Mouse (Mus musculus) liver, embryonic 11.5 days (tissue): Measurements from ENCODE around the gene Mat1a. TPM values are rescaled to one million over a fixed set of nuclear protein-coding genes. Genes with fewer than 3 reads are reported as not detected.

Experiments used
- polyA plus RNA-seq: library from polyadenylated mRNA; unstranded; fragments of >200 nt; fragmentation: Nextera tagmentation; extraction: Ambion mirVana; gene quantifications from 2 replicates; pipeline ENCODE4 v1.2.1, GENCODE M21; 2014

Mat1a gene
- polyA plus RNA-seq, 1 experiment from 2014 or later: 0.05 TPM

Other genes with a start within 250 kb of the Mat1a start
- 0.43 and 0.86 TPM in 2 replicates for gene Sh2d4b, start 211.8 kb upstream of the Mat1a start, polyA plus RNA-seq
- 65.3 and 68.1 TPM in 2 replicates for gene Tspan14, start 138.2 kb upstream of the Mat1a start, polyA plus RNA-seq
- 78.2 and 84.8 TPM in 2 replicates for gene Fam213a, start 91.2 kb upstream of the Mat1a start, polyA plus RNA-seq
- gene Dydc2, start 35.8 kb upstream of the Mat1a start, polyA plus RNA-seq: not detected in 2 replicates
- not detected in 2 replicates for gene Dydc1, start 32.1 kb upstream of the Mat1a start, polyA plus RNA-seq
- gene Sftpa1, start 26.7 kb downstream of the Mat1a start, polyA plus RNA-seq: not detected in 2 replicates
- gene Mbl1, start 46.4 kb downstream of the Mat1a start, polyA plus RNA-seq: 6.7 and 8.0 TPM in 2 replicates
- 0.08 TPM in 1 of 2 replicates, not detected in the other for gene Sftpd, start 80.1 kb downstream of the Mat1a start, polyA plus RNA-seq
- 0.10 TPM in 1 of 2 replicates, not detected in the other for gene Gm2832, start 173.8 kb downstream of the Mat1a start, polyA plus RNA-seq
- not detected in 2 replicates for gene Gm5798, start 243.6 kb downstream of the Mat1a start, polyA plus RNA-seq